Mouse (Mus musculus) CD4-positive, CD25-positive, alpha-beta regulatory T cell, adult 2 months (primary cell): ENCODE results near the gene Trappc6a.

Source experiments
- DNase-seq: peaks from one replicate; pipeline ENCODE4 v3.0.0-alpha.2; 2012; ENCODE audit warnings: low read depth, low spot score

Trappc6a gene

GRCm38 (mm10) chr7:19561431-19561764 lies 53.2 kb downstream of the Trappc6a start:
- no peak for DNase-seq

DNA sequence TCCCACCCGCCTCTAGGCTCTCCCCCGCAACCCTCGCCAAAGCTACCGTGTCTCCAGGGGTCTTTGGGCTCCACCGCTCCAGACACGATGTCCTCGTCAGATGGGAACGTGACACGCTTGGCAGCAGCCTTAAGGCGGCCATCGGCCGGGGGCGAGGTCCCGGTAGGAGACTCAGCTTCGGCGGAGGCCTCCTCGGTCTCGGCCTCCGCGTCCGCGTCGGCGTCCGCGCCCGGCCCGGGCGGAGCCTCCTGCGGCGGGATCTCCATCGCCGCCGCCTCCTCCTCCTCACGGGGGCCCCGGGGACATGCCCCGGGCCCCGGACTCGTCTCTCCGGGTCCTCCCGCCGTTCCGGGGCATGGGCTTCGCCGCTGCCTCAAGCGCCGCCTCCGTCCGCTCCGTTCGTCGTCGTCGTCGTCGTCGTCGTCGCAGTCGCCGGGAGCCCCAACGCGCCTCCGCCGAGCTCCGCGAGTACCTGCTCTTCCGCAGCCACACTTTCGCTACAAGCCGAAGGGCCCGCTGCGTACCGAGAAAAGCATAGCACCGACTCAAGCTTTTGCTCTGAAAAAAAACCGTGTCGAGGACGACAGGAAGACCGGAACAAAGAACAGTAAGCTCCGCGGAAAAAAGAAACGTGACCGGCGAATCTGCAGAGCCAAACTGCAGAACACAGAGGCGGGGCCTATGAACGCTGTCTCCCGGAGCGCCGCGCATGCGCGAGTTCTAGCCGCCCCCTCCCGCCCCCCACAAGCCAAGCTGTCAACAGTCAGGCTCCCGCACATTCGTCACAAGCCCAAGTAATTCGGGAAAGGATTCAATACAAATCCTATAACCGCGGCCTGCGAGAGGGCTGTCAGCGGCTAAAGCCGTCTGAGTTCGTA lies 53.8 kb downstream of the Trappc6a start:
- peak; percentile 95 for DNase-seq

GRCm38 (mm10) chr7:19562643-19563410 lies 54.6 kb downstream of the Trappc6a start, which contains the start of gene Ppp1r37:
Gene Ppp1r37 (minus strand): TSS chr7:19563076.
- peak; percentile 38 for DNase-seq

DNA sequence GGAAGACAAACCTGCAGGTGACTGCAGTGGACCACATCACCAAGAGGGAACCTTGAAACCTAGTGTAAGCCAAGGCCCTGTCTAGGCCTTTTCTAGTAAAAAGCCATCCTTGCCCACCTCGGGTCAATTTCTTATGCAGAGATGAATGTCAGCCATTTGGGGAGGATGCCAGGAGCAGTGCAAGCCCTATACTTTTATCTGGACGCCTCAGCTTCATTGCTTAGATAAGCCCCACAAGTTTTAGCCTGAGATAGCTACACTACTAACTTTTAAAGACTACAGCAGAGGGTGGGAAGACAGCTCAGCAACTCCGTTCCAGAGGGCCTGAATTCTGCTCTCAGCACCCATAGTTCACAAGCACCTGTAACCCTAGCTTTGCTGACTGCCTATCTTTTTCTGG lies 55.7 kb downstream of the Trappc6a start:
- no peak for DNase-seq

DNA sequence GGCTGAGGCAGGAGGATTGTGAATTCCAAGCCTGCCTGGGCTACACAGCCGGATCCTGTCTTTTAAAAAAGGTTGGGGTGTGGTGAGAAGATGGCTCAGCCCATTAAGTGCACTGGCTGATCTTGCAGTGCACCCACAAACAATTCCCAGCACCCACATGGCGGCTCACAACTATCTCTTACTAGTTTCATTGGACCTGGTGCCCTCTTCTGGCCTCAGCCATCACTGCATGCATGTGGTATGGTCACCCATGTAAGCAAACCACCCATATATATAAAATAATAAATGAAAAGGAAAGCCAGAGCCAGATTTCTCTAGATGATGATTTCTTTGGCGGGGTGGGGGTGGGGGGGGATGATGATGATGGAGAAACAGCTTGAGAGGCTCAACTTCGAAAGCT lies 56.3 kb downstream of the Trappc6a start:
- peak; percentile 50 for DNase-seq
